Mouse (Mus musculus): ENCODE results near the gene Mospd3. TPM values are rescaled to one million over a fixed set of nuclear protein-coding genes. Genes with fewer than 3 reads are reported as not detected.

Mospd3 gene
- polyA plus RNA-seq, 1 experiment from 2014 or later, result 37.8 TPM

- Histone ChIP-seq H3K27me3 (ENCODE audit: insufficient read depth, low read length) (no peaks in the 10 kb centered on the region), H3K4me3 (ENCODE audit: low read depth, low read length) (peak overlapping the region; percentile 42), H3K9me3 (ENCODE audit: low read depth, low read length) (no peaks in the 10 kb centered on the region), H3K9ac (no peak overlapping the region), H3K4me2 (peak overlapping the region; percentile 70), H3K4me1 (ENCODE audit: insufficient read depth) (peaks cover 35% of the 10 kb centered on the region), H3K27ac (ENCODE audit: low read depth) (no peak overlapping the region), H3K36me3 (ENCODE audit: insufficient read depth) (peaks cover 36% of the 10 kb centered on the region)
- no peak for TF ChIP-seq CTCF (IDR thresholded peaks at IDR 0.05; ENCODE audit: low read depth)
- WGBS, result 63% methylated on average over 3 of the region's 3 CpGs
- DNase-seq, result no peak
- no peak for ATAC-seq (ENCODE audit: insufficient read depth)
These were observed 8.4 kb upstream of the Mospd3 start for GRCm38 (mm10) chr5:137609292-137609691.

DNA sequence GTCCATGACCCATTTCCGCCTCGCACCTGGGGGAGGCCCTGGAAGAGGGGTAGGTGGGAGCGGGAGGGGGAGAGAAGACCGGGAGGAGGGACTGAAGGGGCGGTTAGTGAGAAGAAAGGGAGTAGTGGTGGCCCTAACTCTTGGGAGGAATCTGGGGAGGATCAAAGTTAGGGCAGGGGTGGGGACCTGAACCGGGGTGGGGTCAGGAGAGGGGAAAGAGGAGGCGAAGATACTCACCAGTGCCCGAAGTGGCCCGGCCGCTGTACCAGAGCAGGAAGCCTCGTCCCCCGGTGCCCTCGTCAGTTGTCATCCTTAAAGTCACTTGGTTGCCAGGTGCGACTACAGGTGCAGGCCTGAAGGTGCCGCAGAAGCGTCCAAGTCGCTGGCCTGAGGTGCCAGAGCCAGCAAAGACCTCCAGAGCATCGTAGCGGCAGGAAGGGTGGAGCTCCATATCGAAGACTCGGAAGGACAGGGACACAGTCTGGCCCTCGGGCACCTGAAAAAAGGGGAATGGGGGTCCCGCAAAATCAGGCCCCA is 7.9 kb upstream of the Mospd3 start:
- DNase-seq, result no peak

DNA sequence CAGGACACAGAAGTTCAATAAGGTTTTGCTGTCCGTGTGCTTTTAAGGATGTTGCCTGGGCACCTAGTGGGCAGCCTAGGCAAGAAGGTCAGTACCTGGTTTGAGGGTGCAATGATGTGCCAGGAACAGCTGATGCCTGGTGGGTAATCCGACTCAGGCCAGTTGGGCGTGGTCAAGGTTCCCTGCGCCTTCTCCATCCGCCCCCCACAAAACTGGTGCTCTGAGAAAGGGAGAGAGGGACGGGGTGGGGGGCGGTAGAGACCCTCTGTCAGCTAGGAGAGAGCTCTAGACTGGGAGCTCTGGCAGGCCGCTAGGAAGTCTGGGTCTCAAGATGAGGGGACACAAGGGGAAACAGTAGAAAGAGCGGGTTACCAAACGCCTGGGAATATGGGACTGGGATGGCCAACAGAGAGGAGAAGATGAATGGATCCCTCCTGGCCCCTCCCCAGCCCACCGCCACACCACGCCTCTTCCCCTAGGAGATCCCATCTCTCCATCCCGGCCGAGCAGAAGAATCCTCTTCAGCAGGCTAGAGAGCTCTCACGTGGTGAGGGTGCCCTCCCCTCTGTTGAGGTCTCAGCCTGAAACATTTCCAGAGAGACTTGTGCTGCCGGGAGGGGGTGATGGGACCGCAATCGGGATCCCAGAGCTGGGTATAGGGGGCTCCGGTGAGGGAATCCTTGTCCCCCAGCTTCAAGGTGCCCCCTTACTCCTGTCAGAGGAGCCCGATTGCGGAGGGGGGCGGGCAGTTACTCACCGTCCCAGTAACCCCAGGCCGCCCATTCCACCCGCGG is 7.2 kb upstream of the Mospd3 start:
- no peaks in the 10 kb centered on the region for H3K9me3 ChIP-seq (ENCODE audit: low read depth, low read length)
- H3K4me1 ChIP-seq (ENCODE audit: insufficient read depth), result peaks cover 35% of the 10 kb centered on the region
- H3K27me3 ChIP-seq (ENCODE audit: insufficient read depth, low read length), result no peaks in the 10 kb centered on the region
- peak overlapping the region; percentile 14 for H3K4me3 ChIP-seq (ENCODE audit: low read depth, low read length)
- peaks cover 40% of the 10 kb centered on the region for H3K36me3 ChIP-seq (ENCODE audit: insufficient read depth)
- H3K27ac ChIP-seq (ENCODE audit: low read depth), result no peak overlapping the region
- H3K4me2 ChIP-seq, result peak overlapping the region; percentile 70
- no peak for TF ChIP-seq CTCF (IDR thresholded peaks at IDR 0.05; ENCODE audit: low read depth)
- DNase-seq, result peak; percentile 37
- H3K9ac ChIP-seq, result peak overlapping the region; percentile 48
- ATAC-seq (ENCODE audit: insufficient read depth), result no peak
- 24% methylated on average over 26 of the region's 26 CpGs for WGBS

More for the DNA sequence above, 7.9 kb upstream of the Mospd3 start:
- no peak for ATAC-seq (ENCODE audit: insufficient read depth)
- peaks cover 35% of the 10 kb centered on the region for H3K4me1 ChIP-seq (ENCODE audit: insufficient read depth)
- no peaks in the 10 kb centered on the region for H3K27me3 ChIP-seq (ENCODE audit: insufficient read depth, low read length)
- TF ChIP-seq CTCF (IDR thresholded peaks at IDR 0.05; ENCODE audit: low read depth), result peak; percentile 41
- peak overlapping the region; percentile 14 for H3K4me3 ChIP-seq (ENCODE audit: low read depth, low read length)
- H3K9me3 ChIP-seq (ENCODE audit: low read depth, low read length), result no peaks in the 10 kb centered on the region
- WGBS, result 21% methylated on average over 23 of the region's 23 CpGs
- H3K9ac ChIP-seq, result peak overlapping the region; percentile 48
- peak overlapping the region; percentile 70 for H3K4me2 ChIP-seq
- peaks cover 40% of the 10 kb centered on the region for H3K36me3 ChIP-seq (ENCODE audit: insufficient read depth)
- H3K27ac ChIP-seq (ENCODE audit: low read depth), result no peak overlapping the region

- Histone ChIP-seq H3K4me3 (ENCODE audit: low read depth, low read length) (peak overlapping the region; percentile 66), H3K27ac (ENCODE audit: low read depth) (peak overlapping the region; percentile 81), H3K36me3 (ENCODE audit: insufficient read depth) (peaks cover 27% of the 10 kb centered on the region), H3K4me2 (peak overlapping the region; percentile 82), H3K9me3 (ENCODE audit: low read depth, low read length) (no peaks in the 10 kb centered on the region), H3K4me1 (ENCODE audit: insufficient read depth) (peaks cover 5% of the 10 kb centered on the region; the same call in 1 of the 2 replicates), H3K9ac (peak overlapping the region; percentile 61), H3K27me3 (ENCODE audit: insufficient read depth, low read length) (no peaks in the 10 kb centered on the region)
- TF ChIP-seq CTCF (IDR thresholded peaks at IDR 0.05; ENCODE audit: low read depth), result no peak
- ATAC-seq (ENCODE audit: insufficient read depth) (no peak), DNase-seq (peak; percentile 76)
- WGBS, result under 1% methylated on average over 22 of the region's 22 CpGs
These were observed 489 bp upstream of the Mospd3 start for GRCm38 (mm10) chr5:137601365-137601729.

GRCm38 (mm10) chr5:137600281-137600618 is 608 bp downstream of the Mospd3 start:
- Histone ChIP-seq H3K4me3 (ENCODE audit: low read depth, low read length) (peak overlapping the region; percentile 66), H3K27ac (ENCODE audit: low read depth) (no peak overlapping the region), H3K4me1 (ENCODE audit: insufficient read depth) (peaks cover 5% of the 10 kb centered on the region; the same call in 1 of the 2 replicates), H3K4me2 (peak overlapping the region; percentile 82), H3K27me3 (ENCODE audit: insufficient read depth, low read length) (no peaks in the 10 kb centered on the region), H3K9ac (peak overlapping the region; percentile 66), H3K9me3 (ENCODE audit: low read depth, low read length) (no peaks in the 10 kb centered on the region), H3K36me3 (ENCODE audit: insufficient read depth) (peaks cover 18% of the 10 kb centered on the region)
- TF ChIP-seq CTCF (IDR thresholded peaks at IDR 0.05; ENCODE audit: low read depth), result no peak
- 1% methylated on average over 19 of the region's 19 CpGs for WGBS
- ATAC-seq (ENCODE audit: insufficient read depth), result peak; percentile 69
- DNase-seq, result no peak

GRCm38 (mm10) chr5:137599600-137599999 is 1.3 kb downstream of the Mospd3 start:
- DNase-seq (no peak), ATAC-seq (ENCODE audit: insufficient read depth) (no peak)
- TF ChIP-seq CTCF (IDR thresholded peaks at IDR 0.05; ENCODE audit: low read depth), result no peak
- Histone ChIP-seq H3K9ac (peak overlapping the region; percentile 66), H3K27me3 (ENCODE audit: insufficient read depth, low read length) (no peaks in the 10 kb centered on the region), H3K27ac (ENCODE audit: low read depth) (no peak overlapping the region), H3K4me1 (ENCODE audit: insufficient read depth) (peaks cover 5% of the 10 kb centered on the region; the same call in 1 of the 2 replicates), H3K4me3 (ENCODE audit: low read depth, low read length) (peak overlapping the region; percentile 66), H3K36me3 (ENCODE audit: insufficient read depth) (0 out of 2 replicates have a peak, but pooled peaks cover 12% of the 10 kb centered on the region), H3K4me2 (peak overlapping the region; percentile 82), H3K9me3 (ENCODE audit: low read depth, low read length) (no peaks in the 10 kb centered on the region)
- WGBS, result 56% methylated on average over 9 of the region's 9 CpGs

GRCm38 (mm10) chr5:137598100-137598826 is 2.6 kb downstream of the Mospd3 start:
- Histone ChIP-seq H3K9me3 (ENCODE audit: low read depth, low read length) (no peaks in the 10 kb centered on the region), H3K4me2 (no peak overlapping the region), H3K27me3 (ENCODE audit: insufficient read depth, low read length) (no peaks in the 10 kb centered on the region), H3K4me3 (ENCODE audit: low read depth, low read length) (no peak overlapping the region), H3K36me3 (ENCODE audit: insufficient read depth) (0 out of 2 replicates have a peak, but pooled peaks cover 6% of the 10 kb centered on the region), H3K27ac (ENCODE audit: low read depth) (no peak overlapping the region), H3K4me1 (ENCODE audit: insufficient read depth) (peaks cover 5% of the 10 kb centered on the region; the same call in 1 of the 2 replicates), H3K9ac (no peak overlapping the region)
- WGBS, result 73% methylated on average over 2 of the region's 2 CpGs
- ATAC-seq (ENCODE audit: insufficient read depth) (no peak), DNase-seq (no peak)
- TF ChIP-seq CTCF (IDR thresholded peaks at IDR 0.05; ENCODE audit: low read depth), result no peak
